Mouse (Mus musculus): ENCODE measurements around the gene Hist2h3c1.
A peak's percentile ranks its signal among the peaks of the same experiment; 100 is the strongest.
"Not testable (repeated sequence)": the region's sequence is repeated elsewhere in the genome, so short reads cannot be mapped to it uniquely, and the experiment has no call there.

Gene Hist2h3c1

DNA sequence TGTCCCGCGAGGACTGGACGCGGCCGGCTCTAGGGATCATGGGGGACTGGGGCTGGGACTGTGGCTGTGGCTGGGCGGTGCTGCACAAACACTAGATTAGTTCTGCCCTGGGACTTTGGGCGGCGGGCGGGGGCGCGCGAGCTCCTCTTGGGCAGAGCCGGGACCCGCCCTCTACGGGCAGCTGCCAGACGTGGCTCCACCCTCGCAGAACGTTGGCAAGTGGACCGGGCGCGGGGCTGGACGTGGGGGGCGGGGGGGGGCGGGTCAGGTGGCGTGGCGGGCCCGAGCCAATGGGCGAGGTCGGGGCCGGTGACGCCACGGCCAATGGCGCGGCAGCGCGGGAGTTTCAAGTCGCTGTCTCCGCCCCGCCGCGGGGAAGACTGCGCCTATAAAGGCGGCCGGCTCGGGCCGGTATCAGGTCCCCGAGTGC is at the start of gene Hist2h3c1:
Hist2h3c1 (plus strand) TSS at position 259 of the 430 bp plus-strand sequence.
- DNase-seq (ENCODE audit: low spot score in 2 of 2): not testable (repeated sequence)

DNA sequence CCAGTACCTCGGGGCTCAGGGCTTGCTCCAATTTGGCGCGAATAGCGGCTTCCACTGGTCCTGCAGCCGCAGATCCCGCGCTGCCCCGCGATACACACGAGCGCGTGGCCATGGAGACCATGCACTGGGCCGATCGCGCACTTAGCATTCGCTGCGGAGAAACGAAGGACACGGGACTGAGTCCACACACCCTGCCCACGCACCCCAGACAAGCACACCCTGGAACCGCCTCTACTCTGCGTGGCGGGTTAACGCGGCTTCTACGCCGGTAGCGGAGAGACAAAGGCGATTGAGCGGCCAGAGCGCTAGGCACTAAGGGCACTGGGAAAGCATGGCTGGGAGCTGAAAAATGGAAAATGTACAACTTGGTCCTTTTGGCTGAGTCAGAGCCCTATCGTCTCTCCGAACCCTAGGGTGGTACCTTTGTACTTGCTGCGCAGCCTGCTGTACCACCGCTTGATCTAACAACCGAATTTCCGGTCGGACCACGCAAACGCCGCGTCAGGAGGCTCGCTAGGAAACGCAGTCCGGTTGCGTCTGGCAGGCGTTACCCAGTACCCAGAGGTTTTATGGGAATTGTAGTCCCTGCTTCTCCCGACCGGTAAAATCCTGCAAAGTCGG is 49.2 kb upstream of the Hist2h3c1 start:
- peak; percentile 82 to 88 for DNase-seq (ENCODE audit: low spot score in 2 of 2)

DNA sequence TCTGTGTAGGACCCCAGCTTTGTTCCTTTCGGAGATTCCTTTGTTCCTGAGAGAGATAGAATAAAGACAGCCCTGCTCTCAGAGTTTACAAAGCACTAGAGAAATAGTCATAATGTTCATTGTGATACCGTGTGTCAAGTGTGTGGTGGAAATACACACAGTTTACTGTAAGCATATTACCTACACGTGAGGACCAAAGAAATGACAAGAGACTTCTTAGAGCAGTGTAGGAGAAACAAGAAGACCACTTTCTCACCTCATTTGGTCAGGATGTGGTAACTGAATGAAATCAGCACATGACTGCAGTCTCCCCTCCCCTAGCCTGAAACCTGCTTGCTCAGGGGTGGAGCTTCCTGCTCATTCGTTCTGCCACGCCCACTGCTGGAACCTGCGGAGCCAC is 48.3 kb upstream of the Hist2h3c1 start:
- DNase-seq (ENCODE audit: low spot score in 2 of 2): no peak

DNA sequence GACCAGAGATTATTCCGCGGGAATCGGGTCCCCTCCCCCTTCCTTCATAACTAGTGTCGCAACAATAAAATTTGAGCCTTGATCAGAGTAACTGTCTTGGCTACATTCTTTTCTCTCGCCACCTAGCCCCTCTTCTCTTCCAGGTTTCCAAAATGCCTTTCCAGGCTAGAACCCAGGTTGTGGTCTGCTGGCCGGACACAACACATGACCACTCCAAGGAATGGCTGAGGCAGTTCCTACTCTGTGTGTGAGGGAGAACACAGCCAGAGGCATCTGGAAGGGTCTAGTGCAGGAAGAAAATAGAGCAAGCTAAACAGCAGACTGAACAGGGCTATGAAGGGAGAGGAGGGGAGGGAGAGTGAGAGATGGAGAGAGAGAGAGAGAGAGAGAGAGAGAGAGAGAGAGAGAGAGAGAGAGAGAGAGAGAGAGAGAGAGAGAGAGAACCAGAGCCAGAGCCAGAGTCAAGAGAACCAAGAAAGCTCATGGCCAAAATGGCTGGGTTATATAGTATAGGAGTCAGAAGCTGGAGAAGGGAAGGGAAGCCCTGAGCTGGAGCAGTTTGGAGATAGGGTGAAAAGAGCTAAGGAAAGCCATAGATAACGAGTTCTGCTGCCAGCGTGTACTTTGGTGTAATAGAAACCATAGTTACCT is 47.8 kb upstream of the Hist2h3c1 start:
- not testable (repeated sequence) for DNase-seq (ENCODE audit: low spot score in 2 of 2)

DNA sequence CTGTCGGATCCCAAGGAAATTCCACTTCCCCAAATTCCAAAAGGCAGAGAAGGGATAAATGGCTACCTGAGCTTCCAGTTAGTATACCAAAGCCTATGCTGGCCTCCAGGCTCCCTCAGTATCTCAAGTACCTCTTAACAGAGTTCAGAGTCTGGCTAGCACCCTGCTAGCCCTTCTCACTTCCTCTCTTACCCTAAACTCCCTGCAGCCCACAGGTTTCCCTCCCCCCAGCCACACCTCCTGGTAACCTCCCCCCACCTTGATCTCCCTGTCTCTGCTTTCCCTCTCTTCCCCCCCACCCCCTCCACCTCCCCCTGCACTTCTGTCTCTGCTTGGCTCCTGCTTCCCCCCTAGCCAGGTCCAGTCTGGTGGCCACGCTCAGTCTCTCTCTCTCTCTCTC is 46.8 kb upstream of the Hist2h3c1 start:
- no peak for DNase-seq (ENCODE audit: low spot score in 2 of 2)

DNA sequence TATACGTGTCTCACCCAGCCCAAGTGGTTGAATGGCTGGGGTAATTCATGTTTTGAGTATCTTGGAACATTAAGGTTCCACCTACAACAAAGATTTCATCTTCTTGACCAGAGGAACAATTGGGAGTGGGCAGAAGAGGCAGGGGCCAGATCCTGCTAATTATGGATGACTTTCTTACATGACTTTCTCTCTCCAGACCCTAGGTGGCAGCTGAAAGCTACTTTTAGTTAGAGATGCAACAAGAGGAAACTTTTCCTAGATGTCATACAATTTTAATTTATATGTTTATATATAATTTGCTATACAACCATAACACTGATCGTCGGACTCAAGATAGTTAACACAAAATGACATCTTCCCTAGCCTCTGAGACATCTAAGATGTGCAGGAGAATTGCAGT is 38.7 kb upstream of the Hist2h3c1 start:
- DNase-seq (ENCODE audit: low spot score in 2 of 2): no peak

DNA sequence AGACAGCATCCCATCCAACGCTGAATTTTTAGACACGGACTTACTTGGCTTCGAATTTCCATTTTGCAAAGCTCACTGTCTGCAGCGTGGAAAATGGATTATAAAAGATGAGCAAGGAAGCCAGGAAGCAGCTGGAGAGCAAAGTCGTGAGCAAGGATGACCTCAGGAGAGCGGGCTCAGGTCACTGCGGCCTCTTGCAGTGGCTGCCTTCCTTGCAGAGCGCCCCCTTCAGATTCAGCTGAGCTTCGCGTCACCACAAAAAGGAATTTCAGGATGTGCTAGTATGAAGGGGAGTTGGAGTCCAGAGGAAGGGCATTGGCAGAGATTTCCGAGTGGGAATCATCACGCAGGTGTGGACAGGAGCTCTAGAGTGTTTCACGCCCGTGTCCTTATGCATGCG is 37.2 kb upstream of the Hist2h3c1 start:
- DNase-seq (ENCODE audit: low spot score in 2 of 2): no peak

DNA sequence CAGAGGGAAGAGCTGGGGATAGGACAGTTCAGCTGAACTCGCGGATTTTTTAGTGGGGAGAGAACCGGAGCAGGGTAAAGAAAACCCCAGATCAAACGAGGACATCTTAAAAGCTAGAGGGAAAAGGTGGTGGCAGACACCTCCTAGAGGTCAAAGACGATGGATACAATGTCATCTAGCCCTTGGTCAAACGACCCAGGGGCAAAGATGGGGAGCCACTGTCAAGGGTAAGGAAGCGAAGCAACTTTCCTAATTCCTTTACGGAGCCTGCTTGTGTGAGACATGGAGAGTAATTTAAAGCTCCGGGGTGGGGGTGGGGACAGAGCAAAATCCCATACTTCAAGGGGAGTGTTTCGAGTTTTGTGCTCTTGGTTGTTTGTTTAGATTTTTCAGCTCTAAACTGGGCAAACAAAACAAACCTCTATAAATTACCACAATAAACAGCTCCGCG is 27.3 kb upstream of the Hist2h3c1 start:
- DNase-seq (ENCODE audit: low spot score in 2 of 2): peak in 1 of 2 experiments; percentile 37

DNA sequence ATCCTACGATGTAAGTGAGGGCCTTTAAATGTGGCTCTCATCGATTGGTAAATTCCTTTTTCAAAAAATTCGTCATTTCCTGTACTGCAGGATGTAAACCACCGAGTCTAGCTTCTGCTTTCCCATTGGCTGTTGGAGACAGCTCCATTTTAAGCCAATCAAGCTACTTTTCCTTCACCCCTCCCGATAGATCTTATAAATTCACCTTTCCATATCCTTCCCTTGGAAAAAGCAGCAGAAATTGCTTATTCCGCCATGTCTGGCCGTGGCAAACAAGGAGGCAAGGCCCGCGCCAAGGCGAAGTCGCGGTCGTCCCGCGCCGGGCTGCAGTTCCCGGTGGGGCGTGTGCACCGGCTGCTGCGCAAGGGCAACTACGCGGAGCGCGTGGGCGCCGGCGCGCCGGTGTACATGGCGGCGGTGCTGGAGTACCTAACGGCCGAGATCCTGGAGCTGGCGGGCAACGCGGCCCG is 26.8 kb upstream of the Hist2h3c1 start, which contains the start of the genes Bola1 and Hist2h2ab:
Bola1 (minus strand) TSS at position 49 of the 470 bp plus-strand sequence.
Hist2h2ab (plus strand) TSS at position 205 of the 470 bp plus-strand sequence.
- peak; percentile 79 to 89 for DNase-seq (ENCODE audit: low spot score in 2 of 2)

DNA sequence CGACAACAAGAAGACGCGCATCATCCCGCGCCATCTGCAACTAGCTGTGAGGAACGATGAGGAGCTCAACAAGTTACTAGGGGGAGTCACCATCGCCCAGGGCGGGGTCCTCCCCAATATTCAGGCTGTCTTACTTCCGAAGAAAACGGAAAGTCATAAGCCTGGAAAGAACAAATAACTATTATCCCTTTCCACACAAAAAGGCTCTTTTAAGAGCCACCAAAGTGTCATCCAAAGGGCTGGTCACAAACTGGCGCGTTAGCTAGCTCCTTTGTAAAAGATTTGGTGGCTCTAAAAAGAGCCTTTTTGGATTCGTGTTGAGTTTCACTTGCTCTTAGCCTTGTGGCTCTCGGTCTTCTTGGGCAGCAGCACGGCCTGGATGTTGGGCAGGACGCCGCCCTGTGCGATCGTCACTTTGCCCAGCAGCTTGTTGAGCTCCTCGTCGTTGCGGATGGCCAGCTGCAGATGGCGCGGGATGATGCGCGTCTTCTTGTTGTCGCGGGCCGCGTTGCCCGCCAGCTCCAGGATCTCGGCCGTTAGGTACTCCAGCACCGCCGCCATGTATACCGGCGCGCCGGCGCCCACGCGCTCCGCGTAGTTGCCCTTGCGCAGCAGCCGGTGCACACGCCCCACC is 26.2 kb upstream of the Hist2h3c1 start:
- DNase-seq (ENCODE audit: low spot score in 2 of 2): not testable (repeated sequence)

DNA sequence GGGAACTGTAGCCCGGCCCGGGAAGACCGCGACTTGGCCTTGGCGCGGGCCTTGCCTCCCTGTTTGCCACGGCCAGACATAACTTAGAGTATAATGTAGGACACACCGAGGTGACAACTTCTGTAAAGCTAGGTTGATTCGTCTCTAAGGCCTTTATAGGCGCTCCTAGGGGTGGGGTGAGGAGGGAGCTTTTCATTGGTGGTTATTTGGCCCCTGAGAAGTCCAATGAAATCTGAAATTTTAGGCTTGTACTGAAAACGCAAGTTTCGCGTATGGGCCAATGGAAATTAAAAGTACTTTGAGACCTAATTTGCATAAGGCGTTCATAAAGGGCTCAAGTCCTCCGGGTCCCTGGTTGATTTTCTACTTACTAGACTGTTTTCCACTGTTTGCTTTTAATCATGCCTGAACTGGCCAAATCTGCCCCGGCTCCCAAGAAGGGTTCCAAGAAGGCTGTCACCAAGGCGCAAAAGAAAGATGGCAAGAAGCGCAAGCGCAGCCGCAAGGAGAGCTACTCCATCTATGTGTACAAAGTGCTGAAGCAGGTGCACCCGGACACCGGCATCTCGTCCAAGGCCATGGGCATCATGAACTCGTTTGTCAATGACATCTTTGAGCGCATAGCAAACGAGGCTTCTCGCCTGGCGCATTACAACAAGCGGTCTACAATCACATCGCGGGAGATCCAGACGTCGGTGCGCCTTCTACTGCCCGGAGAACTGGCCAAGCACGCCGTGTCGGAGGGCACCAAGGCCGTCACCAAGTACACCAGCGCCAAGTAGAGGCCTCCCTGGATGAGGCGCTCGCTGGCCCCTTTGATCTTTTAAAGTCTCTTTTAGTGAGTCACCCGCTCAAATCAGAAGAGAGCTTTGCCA is 25.5 kb upstream of the Hist2h3c1 start, which contains the start of the genes Hist2h2ac and Hist2h2be:
Hist2h2ac (minus strand) TSS at position 116 of the 875 bp plus-strand sequence.
Hist2h2be (plus strand) TSS at position 355 of the 875 bp plus-strand sequence.
- DNase-seq (ENCODE audit: low spot score in 2 of 2): peak; percentile 90 to 93

DNA sequence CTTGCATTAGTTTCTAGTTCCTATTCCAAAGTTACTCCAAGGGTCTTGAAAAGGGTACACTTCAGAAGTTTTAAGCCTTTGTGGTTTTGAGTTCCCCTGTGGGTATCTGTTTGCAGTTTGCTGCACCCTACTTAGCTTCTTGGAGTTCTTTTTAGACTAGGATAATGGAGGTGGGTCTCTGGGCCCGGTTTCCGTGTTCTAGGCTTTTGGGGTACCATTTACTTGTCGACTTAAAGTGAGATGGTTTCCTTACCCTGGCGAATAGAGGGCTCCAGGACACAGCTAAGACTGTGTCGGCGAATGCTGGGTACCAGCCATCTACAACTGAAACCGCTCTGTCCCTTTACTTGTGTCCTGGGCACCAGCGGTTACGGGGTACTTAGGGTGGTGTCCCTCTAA is 24.8 kb upstream of the Hist2h3c1 start:
- peak; percentile 51 to 71 for DNase-seq (ENCODE audit: low spot score in 2 of 2)

DNA sequence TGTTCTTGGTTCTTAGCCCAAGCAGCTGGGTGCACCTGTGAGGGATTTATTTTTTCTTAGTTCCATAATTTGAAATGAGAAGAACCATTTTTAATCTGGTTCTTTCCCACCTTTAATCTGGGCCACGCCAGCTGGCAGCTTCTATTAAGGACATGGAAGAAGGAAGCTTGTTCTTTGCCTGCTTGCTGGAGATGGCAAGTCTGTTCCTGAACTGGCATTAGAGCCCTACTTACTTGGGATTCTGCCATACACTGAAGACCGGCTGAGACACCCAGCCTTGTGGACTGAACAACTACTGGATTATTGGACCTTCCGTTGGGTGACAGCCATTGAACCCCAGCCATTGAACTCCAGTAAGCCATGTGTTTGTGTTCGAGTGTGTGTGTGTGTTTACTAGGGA is 23.7 kb upstream of the Hist2h3c1 start:
- DNase-seq (ENCODE audit: low spot score in 2 of 2): no peak

DNA sequence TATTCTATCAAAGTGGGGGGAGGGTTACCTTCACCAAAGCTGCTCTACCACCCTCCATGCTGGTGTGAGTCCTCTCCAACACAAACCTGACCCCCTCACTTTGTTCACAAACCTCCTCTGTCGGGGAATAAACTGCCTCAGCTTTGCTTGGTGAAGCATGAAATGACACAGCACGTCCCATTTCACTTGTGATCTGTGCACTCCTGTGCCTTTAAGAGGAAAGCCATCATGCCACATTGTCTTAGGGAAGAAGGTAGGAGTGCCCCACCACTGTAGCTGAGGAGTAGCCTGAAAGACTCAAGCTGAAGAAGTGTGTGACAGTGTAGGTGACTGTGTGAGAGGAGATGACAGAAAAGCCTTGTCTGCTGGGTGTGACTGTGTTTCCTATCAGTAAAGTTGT is 21.1 kb upstream of the Hist2h3c1 start:
- no peak for DNase-seq (ENCODE audit: low spot score in 2 of 2)

DNA sequence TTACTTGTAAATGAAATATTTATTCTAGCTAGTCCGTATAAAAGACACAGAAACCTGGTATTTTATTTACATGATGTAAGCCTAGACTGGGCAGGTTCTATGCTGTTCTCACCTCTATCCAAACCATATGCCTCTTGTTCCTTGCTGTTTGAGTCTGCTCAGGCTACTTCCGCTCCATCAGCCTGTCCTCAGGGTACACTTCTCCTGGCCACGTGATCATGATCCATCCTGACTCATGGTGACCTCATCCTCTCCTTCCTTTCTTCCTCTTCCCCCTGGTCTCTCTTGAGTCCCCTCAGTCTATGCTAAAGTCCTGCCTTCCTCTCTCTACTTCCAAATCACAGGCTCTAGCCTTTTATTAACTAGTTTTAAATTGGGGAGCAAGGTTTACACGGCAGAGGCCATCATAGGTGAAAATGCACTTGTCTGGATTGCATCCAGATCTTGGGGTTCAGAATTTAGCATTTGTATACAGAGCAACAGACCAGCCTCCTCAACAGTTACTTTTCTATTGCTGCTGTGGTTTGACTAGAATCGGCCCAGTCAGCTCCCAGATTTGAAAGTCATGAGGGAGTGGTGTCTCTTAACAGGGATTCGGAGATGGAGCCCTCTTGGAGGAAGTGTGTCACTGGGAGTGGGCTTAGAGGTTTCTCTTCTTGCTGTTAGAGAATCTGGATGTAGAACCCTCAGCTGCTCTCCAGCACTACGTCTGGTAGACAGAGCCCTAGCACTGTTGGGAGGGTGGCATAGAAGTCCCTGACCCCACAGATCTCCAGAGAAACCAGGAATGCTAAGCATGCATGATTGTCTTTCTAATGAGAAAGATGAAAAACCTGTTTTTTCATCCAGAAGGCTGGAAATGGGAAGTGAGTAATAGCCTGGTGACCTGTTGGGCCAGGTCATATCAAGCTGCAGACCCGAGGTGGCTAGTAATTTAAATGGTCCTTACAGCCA is 19.5 kb upstream of the Hist2h3c1 start:
- no peak for DNase-seq (ENCODE audit: low spot score in 2 of 2)

DNA sequence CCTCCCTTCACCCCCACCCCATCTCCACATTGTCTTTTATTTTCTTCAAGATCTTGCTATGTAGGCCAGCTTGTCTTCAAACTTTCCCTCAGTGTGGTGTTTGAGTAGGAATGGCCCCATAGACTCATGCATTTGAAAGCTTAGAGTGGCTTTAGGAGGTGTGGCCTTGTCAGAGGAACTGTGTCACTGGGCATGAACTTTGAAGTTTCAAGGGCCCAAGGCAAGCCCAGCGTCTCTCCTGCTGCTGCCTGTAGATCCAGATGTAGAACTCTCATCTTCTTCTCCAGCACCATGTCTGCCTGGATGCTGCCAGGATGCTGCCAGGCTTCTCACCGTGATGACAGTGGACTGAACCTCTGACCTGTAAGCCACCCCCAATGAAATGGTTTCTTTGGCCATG is 17.7 kb upstream of the Hist2h3c1 start:
- DNase-seq (ENCODE audit: low spot score in 2 of 2): no peak

DNA sequence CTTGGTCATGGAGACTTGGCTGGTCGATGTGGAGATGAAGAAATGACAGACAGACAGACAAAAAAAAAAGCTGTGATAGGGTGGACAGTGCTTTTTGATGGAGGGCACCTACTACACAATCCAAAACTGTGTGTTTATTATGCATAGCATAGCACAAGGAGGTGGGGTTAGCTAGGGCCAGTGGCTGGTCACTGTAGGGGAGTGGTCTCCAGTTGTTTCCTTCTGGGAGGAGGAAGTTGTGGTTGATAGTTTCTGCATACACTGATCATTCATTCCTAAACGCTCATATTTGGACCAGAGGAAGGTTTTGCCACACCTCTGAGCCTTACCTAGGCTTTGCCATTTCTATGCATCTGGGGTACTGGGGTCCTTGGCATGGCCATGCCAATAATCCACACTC is 16.1 kb upstream of the Hist2h3c1 start:
- no peak for DNase-seq (ENCODE audit: low spot score in 2 of 2)

DNA sequence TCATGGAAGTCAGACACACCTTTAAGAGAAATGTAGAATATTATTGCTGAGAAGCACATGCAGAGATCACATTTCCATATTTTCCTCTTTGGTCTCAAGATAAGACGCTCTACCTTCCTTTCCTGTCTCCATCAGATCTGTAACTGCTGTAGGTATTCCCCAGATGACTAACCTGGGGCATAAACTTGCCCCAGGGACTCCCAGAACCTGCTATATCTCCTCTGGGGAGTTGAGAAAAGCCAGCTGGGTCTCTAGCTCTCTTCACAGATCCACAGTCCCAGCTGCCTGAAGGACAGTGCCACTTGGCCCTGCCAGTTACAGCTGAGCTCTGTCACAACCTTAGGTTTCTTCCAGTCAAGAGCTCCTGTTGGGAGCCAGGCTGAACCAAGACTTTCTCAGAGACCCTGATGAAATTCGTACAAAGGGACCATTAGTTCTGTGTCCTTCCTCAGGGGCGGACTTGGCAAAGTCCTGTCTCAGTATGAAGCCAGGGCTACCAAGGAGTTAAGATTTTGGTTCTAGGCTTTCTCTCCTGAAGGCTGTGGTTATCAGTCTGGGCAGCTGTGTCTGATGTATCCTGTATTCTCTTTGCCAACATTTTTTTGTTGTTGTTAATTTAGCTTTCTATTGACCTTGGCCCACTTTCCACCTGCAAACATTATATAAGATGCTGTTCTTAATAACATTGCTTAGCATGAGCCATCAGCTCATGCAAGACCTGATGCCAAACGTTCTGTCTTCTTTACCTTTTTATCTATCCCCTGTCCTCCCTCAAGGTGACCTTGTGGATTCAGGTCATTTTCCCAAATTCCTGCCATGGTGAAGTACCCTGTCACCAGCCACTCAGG is 15.4 kb upstream of the Hist2h3c1 start:
- no peak for DNase-seq (ENCODE audit: low spot score in 2 of 2)

DNA sequence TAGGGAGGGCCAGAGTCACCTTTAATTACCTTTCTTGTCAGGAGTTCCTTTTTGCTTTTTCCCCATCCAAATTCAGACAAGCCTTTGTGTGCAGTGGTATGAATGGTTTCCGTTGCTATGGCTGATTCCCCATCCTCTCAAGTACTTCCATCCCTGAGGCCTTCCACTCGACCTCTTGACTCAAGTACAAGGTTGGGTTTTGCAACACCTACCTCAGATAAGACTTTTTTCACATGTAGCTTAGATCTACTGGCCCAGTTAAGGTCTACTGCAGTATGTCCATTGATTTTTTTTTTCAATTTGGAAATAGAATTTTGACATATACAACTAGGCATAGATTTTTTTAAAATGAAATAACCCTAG is 14.7 kb upstream of the Hist2h3c1 start:
- DNase-seq (ENCODE audit: low spot score in 2 of 2): no peak
